Mouse (Mus musculus): ENCODE measurements at regions not wholly inside any gene's neighbourhood (a gene's known extent, or its start where the extent isn't known, plus 50 kb on each side); places are given as distances from the start of the nearest gene placed in this dataset.

GRCm38 (mm10) chr9:61226596-61227384, 145.4 kb upstream of the Tle3 start:
- DNase-seq (ENCODE audit: low spot score in 2 of 2): no peak

GRCm38 (mm10) chr9:61227492-61228229, 144.5 kb upstream of the Tle3 start:
- DNase-seq (ENCODE audit: low spot score in 2 of 2): no peak

- no peak for DNase-seq (ENCODE audit: low spot score in 2 of 2)
These were observed 143.9 kb upstream of the Tle3 start for GRCm38 (mm10) chr9:61228230-61228631.

GRCm38 (mm10) chr9:61230306-61230705, 141.9 kb upstream of the Tle3 start:
- no peak for DNase-seq (ENCODE audit: low spot score in 2 of 2)

GRCm38 (mm10) chr9:61232630-61233029, 139.5 kb upstream of the Tle3 start:
- no peak for DNase-seq (ENCODE audit: low spot score in 2 of 2)

- no peak for DNase-seq (ENCODE audit: low spot score in 2 of 2)
These were observed 138.9 kb upstream of the Tle3 start for GRCm38 (mm10) chr9:61233251-61233650.

GRCm38 (mm10) chr9:61235653-61236610, 136.2 kb upstream of the Tle3 start:
- DNase-seq (ENCODE audit: low spot score in 2 of 2): no peak

GRCm38 (mm10) chr9:61238687-61239250, 133.4 kb upstream of the Tle3 start:
- no peak for DNase-seq (ENCODE audit: low spot score in 2 of 2)

GRCm38 (mm10) chr9:61239328-61239727, 132.8 kb upstream of the Tle3 start:
- no peak for DNase-seq (ENCODE audit: low spot score in 2 of 2)

- no peak for DNase-seq (ENCODE audit: low spot score in 2 of 2)
These were observed 130.7 kb upstream of the Tle3 start for GRCm38 (mm10) chr9:61241442-61241841.

GRCm38 (mm10) chr9:61242167-61242860, 129.9 kb upstream of the Tle3 start:
- no peak for DNase-seq (ENCODE audit: low spot score in 2 of 2)

- no peak for DNase-seq (ENCODE audit: low spot score in 2 of 2)
These were observed 128.9 kb upstream of the Tle3 start for GRCm38 (mm10) chr9:61243289-61243688.

GRCm38 (mm10) chr9:61249691-61250425, 122.3 kb upstream of the Tle3 start:
- no peak for DNase-seq (ENCODE audit: low spot score in 2 of 2)

GRCm38 (mm10) chr9:61251606-61252005, 120.6 kb upstream of the Tle3 start:
- no peak for DNase-seq (ENCODE audit: low spot score in 2 of 2)

GRCm38 (mm10) chr9:61253761-61254160, 118.4 kb upstream of the Tle3 start:
- no peak for DNase-seq (ENCODE audit: low spot score in 2 of 2)

GRCm38 (mm10) chr9:61257488-61257887, 114.7 kb upstream of the Tle3 start:
- no peak for DNase-seq (ENCODE audit: low spot score in 2 of 2)

- DNase-seq (ENCODE audit: low spot score in 2 of 2): no peak
These were observed 114.1 kb upstream of the Tle3 start for GRCm38 (mm10) chr9:61258100-61258499.

GRCm38 (mm10) chr9:61259421-61260174, 112.6 kb upstream of the Tle3 start:
- DNase-seq (ENCODE audit: low spot score in 2 of 2): no peak

- DNase-seq (ENCODE audit: low spot score in 2 of 2): no peak
These were observed 110.9 kb upstream of the Tle3 start for GRCm38 (mm10) chr9:61261263-61261662.
